Comparison of ENCODE assay signal across 8 mouse cellular contexts in the genomic region with DNA sequence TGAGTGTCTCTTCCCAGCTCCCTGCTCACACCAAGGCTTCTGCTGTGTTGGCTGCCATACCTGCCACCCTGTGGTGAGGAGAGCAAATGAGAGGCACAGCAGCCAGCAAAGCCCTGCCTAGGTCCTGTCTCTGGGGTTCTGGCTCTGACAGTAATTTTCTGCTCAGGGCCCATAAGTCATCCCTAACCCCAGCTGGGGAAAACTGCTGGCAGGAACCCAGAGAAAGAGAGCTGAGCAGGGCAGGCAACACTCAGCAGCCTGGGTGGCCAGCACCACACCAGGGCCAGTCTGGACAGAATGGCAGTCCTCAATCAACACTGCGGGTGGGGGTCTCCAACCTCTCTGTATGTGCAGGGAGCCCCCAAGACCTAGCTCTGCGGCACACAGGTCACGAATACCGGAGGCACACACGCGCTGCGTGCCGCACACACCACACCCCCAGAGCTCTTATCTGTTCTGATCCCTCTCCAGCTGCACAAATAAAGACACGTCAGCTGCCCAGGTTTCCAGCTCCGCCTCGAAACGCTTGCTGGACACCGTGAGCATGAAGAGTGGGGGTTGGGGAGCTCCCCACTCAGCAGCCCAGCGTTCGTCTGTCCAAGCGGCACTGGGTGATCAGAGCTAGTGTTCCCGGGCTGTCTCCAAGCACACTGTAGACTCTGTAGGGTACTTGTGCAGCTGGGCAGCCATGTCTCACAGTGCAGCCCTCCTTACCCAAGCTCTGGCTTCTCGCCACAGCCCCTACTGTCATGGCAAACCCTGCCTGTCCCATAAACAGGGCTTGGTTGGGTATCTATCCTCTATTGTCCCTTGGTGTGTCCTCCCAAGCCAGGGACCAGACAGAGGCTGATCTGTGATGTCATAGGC. TPM values are rescaled to one million over a fixed set of nuclear protein-coding genes. Genes with fewer than 3 reads are reported as not detected.
DNase-seq lines count a peak whose midpoint lies in the region; ATAC-seq and TF ChIP-seq lines count a peak whose summit lies in the region.

No protein-coding gene starts in this region.

- H3K4me3 ChIP-seq in hindbrain, embryonic 16.5 days (ENCODE audit: low read length), result peak overlapping the region; percentile 12; the same call in 1 of the 2 replicates
- peak overlapping the region; percentile 33; the same call in 1 of the 2 replicates for H3K4me3 ChIP-seq in liver, adult 2 months (ENCODE audit: insufficient read depth, low read depth, low read length)
- peak overlapping the region; percentile 8; the same call in 1 of the 2 replicates for H3K4me3 ChIP-seq in midbrain, embryonic 15.5 days

- H3K9me3 ChIP-seq in hindbrain, embryonic 16.5 days (ENCODE audit: control insufficient read depth, low read length), result no peaks in the 10 kb centered on the region
- H3K9me3 ChIP-seq in midbrain, embryonic 15.5 days, result no peaks in the 10 kb centered on the region

- peak overlapping the region; percentile 51 for H3K9ac ChIP-seq in hindbrain, embryonic 16.5 days (ENCODE audit: low read depth, low read length)
- peak overlapping the region; percentile 71 for H3K9ac ChIP-seq in liver, adult 2 months (ENCODE audit: low read depth, low read length)
- peak overlapping the region; percentile 23; the same call in 1 of the 2 replicates for H3K9ac ChIP-seq in midbrain, embryonic 15.5 days

- peak overlapping the region; percentile 51 for H3K4me2 ChIP-seq in hindbrain, embryonic 16.5 days (ENCODE audit: low read length)
- peak overlapping the region; percentile 41 for H3K4me2 ChIP-seq in midbrain, embryonic 15.5 days

- 0 out of 2 replicates have a peak, but pooled peaks have one; percentile 34 for TF ChIP-seq POLR2A in liver, adult 2 months (IDR thresholded peaks at IDR 0.05; ENCODE audit: extremely low read depth, insufficient read depth, low read length)

- no peaks in the 10 kb centered on the region for H3K36me3 ChIP-seq in hindbrain, embryonic 16.5 days (ENCODE audit: control insufficient read depth, insufficient read depth, low read length)
- H3K36me3 ChIP-seq in liver, adult 2 months (ENCODE audit: control insufficient read depth, insufficient read depth, low read length), result no peaks in the 10 kb centered on the region
- no peaks in the 10 kb centered on the region for H3K36me3 ChIP-seq in midbrain, embryonic 15.5 days (replicated peaks)

- peak overlapping the region; percentile 86 for H3K27ac ChIP-seq in hindbrain, embryonic 16.5 days (ENCODE audit: low read depth, low read length)
- H3K27ac ChIP-seq in liver, adult 2 months (replicated peaks; ENCODE audit: insufficient read depth, low read depth, low read length), result peak overlapping the region; percentile 96
- H3K27ac ChIP-seq in midbrain, embryonic 15.5 days, result peak overlapping the region; percentile 81

- peak; percentile 66 for TF ChIP-seq CTCF in liver, adult 2 months (IDR thresholded peaks at IDR 0.05; ENCODE audit: low read depth, low read length)

- no peaks in the 10 kb centered on the region for H3K27me3 ChIP-seq in hindbrain, embryonic 16.5 days (replicated peaks; ENCODE audit: control insufficient read depth, insufficient read depth, low read length)
- H3K27me3 ChIP-seq in liver, adult 2 months (ENCODE audit: control insufficient read depth, insufficient read depth, low read length), result no peaks in the 10 kb centered on the region
- H3K27me3 ChIP-seq in midbrain, embryonic 15.5 days (replicated peaks), result no peaks in the 10 kb centered on the region

- no peaks in the 10 kb centered on the region; the same call in 1 of the 2 replicates for H3K79me2 ChIP-seq in liver, adult 2 months (ENCODE audit: control insufficient read depth, insufficient read depth, low read length)

- peak; percentile 71 for ATAC-seq in hindbrain, embryonic 16.5 days
- ATAC-seq in midbrain, embryonic 15.5 days (replicated peaks), result peak; percentile 64

- 4% methylated on average over 18 of the region's 18 CpGs for WGBS in hindbrain, embryonic 16.5 days
- WGBS in liver, adult 2 months, result 5% methylated on average over 18 of the region's 18 CpGs
- WGBS in midbrain, embryonic 15.5 days, result 4% methylated on average over 18 of the region's 18 CpGs

- DNase-seq in left cerebral cortex, adult 11 months (ENCODE audit: low spot score), result peak; percentile 59
- no peak for DNase-seq in left cerebral cortex, adult 18-20 months (ENCODE audit: low spot score in 2 of 2)
- peak; percentile 84 for DNase-seq in cerebellum, adult 9-11 months
- DNase-seq in gastrocnemius, postnatal 10 days, result peak; percentile 61
- peak; percentile 97 for DNase-seq in liver, adult 2 months (ENCODE audit: extremely low read depth, low read depth, low spot score)
- DNase-seq in right cerebral cortex, postnatal 14 days, result no peak

- peaks cover 37% of the 10 kb centered on the region for H3K4me1 ChIP-seq in hindbrain, embryonic 16.5 days (ENCODE audit: control insufficient read depth, insufficient read depth, low read depth, low read length)
- peaks cover 42% of the 10 kb centered on the region for H3K4me1 ChIP-seq in liver, adult 2 months (ENCODE audit: control insufficient read depth, insufficient read depth, low read length)
- peaks cover 51% of the 10 kb centered on the region for H3K4me1 ChIP-seq in midbrain, embryonic 15.5 days

RNA-seq across cellular contexts. Expression of a gene that starts 13.0 kb away (rescaled TPM):
- total RNA-seq in left cerebral cortex, adult 18-20 months (2021), result 10 to 100 TPM; 24.8 to 27.5 TPM
- 10 to 100 TPM; 17.0 to 17.8 TPM for total RNA-seq in gastrocnemius, postnatal 10 days (2021)
- 47.9 and 54.9 TPM in 2 replicates for polyA plus RNA-seq in hindbrain, embryonic 16.5 days (2015; fragmentation: Nextera tagmentation; extraction: Ambion mirVana)
- 4.6 and 5.5 TPM in 2 replicates for total RNA-seq in liver, adult 2 months (2014; rRNA removed)
- polyA plus RNA-seq in liver, adult 2 months (2012; rRNA removed), result 8.5 and 9.5 TPM in 2 replicates
- 66.8 and 67.2 TPM in 2 replicates for polyA plus RNA-seq in midbrain, embryonic 15.5 days (2015; fragmentation: Nextera tagmentation; extraction: Ambion mirVana)

RNA-seq across cellular contexts. Expression of a gene that starts 13.1 kb away (rescaled TPM):
- under 1 TPM; 0.70 to 0.91 TPM for total RNA-seq in left cerebral cortex, adult 18-20 months (2021)
- total RNA-seq in gastrocnemius, postnatal 10 days (2021), result under 1 TPM in 1 of 2 experiments, not detected in 1; 0.31 TPM
- 16.5 and 17.2 TPM in 2 replicates for polyA plus RNA-seq in hindbrain, embryonic 16.5 days (2015; fragmentation: Nextera tagmentation; extraction: Ambion mirVana)
- 0.07 and 0.09 TPM in 2 replicates for total RNA-seq in liver, adult 2 months (2014; rRNA removed)
- 0.04 TPM in 1 of 2 replicates, not detected in the other for polyA plus RNA-seq in liver, adult 2 months (2012; rRNA removed)
- polyA plus RNA-seq in midbrain, embryonic 15.5 days (2015; fragmentation: Nextera tagmentation; extraction: Ambion mirVana), result 19.3 and 21.5 TPM in 2 replicates

RNA-seq across cellular contexts. Expression of a gene that starts 52.4 kb away (rescaled TPM):
- 100 to 1,000 TPM; 242 to 279 TPM for total RNA-seq in left cerebral cortex, adult 18-20 months (2021)
- total RNA-seq in gastrocnemius, postnatal 10 days (2021), result 10 to 100 TPM; 67.7 to 78.6 TPM
- 121 and 131 TPM in 2 replicates for polyA plus RNA-seq in hindbrain, embryonic 16.5 days (2015; fragmentation: Nextera tagmentation; extraction: Ambion mirVana)
- 22.4 and 49.3 TPM in 2 replicates for total RNA-seq in liver, adult 2 months (2014; rRNA removed)
- 108 and 119 TPM in 2 replicates for polyA plus RNA-seq in liver, adult 2 months (2012; rRNA removed)
- polyA plus RNA-seq in midbrain, embryonic 15.5 days (2015; fragmentation: Nextera tagmentation; extraction: Ambion mirVana), result 93.9 and 95.3 TPM in 2 replicates

Comparison
In these comparisons a context has a peak if more than half of its experiments do, and no peak if none do; other contexts are left out.
1. DNase-seq: peak in left cerebral cortex, adult 11 months (single experiment), cerebellum, adult 9-11 months (single experiment), gastrocnemius, postnatal 10 days (single experiment) and liver, adult 2 months (single experiment); none in left cerebral cortex, adult 18-20 months (0 of 2) and right cerebral cortex, postnatal 14 days (single experiment).
2. Peak in every context shown above with its lines, with median percentiles within 50 percentile points of each other: H3K27ac ChIP-seq, H3K4me3 ChIP-seq and H3K9ac ChIP-seq.